Mouse (Mus musculus): ENCODE results near the gene Pdx1. TPM values are rescaled to one million over a fixed set of nuclear protein-coding genes. Genes with fewer than 3 reads are reported as not detected.

The Pdx1 gene
- polyA plus RNA-seq, 1 experiment, result not detected

- no peaks in the 10 kb centered on the region for H3K36me3 ChIP-seq (ENCODE audit: control insufficient read depth, insufficient read depth)
- peaks cover 98% of the 10 kb centered on the region for H3K27me3 ChIP-seq (ENCODE audit: control insufficient read depth, insufficient read depth, insufficient read length)
- no peaks in the 10 kb centered on the region for H3K79me2 ChIP-seq (ENCODE audit: control insufficient read depth, insufficient read depth)
- H3K79me3 ChIP-seq (ENCODE audit: low read depth), result no peaks in the 10 kb centered on the region
- TF ChIP-seq MAX (IDR thresholded peaks at IDR 0.05) (no peak), CTCF (IDR thresholded peaks at IDR 0.05; ENCODE audit: control insufficient read depth, insufficient read depth, insufficient read length) (no peak), MYOG (IDR thresholded peaks at IDR 0.05; ENCODE audit: control insufficient read depth, extremely low read depth, insufficient read length) (no peak), FOSL1 (IDR thresholded peaks at IDR 0.05; ENCODE audit: insufficient read depth, low read length, poor library complexity, severe bottlenecking) (no peak), CEBPB (IDR thresholded peaks at IDR 0.05; ENCODE audit: low read depth) (no peak), USF1 (IDR thresholded peaks at IDR 0.05; ENCODE audit: low read depth) (no peak), MYOD1 (IDR thresholded peaks at IDR 0.05; ENCODE audit: control insufficient read depth, insufficient read length, low read depth) (no peak)
- H3ac ChIP-seq (ENCODE audit: control insufficient read depth, insufficient read length, low read depth), result no peak overlapping the region
- no peak overlapping the region for H3K4me3 ChIP-seq (ENCODE audit: insufficient read depth, poor library complexity, severe bottlenecking)
Measured at GRCm38 (mm10) chr5:147304276-147305155, 34.8 kb downstream of the Pdx1 start.

- Histone ChIP-seq H3K79me3 (ENCODE audit: low read depth) (no peaks in the 10 kb centered on the region), H3K79me2 (ENCODE audit: control insufficient read depth, insufficient read depth) (no peaks in the 10 kb centered on the region), H3ac (ENCODE audit: control insufficient read depth, insufficient read length, low read depth) (no peak overlapping the region), H3K4me3 (ENCODE audit: insufficient read depth, poor library complexity, severe bottlenecking) (no peak overlapping the region), H3K36me3 (ENCODE audit: control insufficient read depth, insufficient read depth) (no peaks in the 10 kb centered on the region), H3K27me3 (ENCODE audit: control insufficient read depth, insufficient read depth, insufficient read length) (peaks cover 96% of the 10 kb centered on the region)
- no peak for TF ChIP-seq CEBPB (IDR thresholded peaks at IDR 0.05; ENCODE audit: low read depth)
- TF ChIP-seq MYOD1 (IDR thresholded peaks at IDR 0.05; ENCODE audit: control insufficient read depth, insufficient read length, low read depth), result no peak
- TF ChIP-seq MYOG (IDR thresholded peaks at IDR 0.05; ENCODE audit: control insufficient read depth, extremely low read depth, insufficient read length), result no peak
- TF ChIP-seq CTCF (IDR thresholded peaks at IDR 0.05; ENCODE audit: control insufficient read depth, insufficient read depth, insufficient read length), result no peak
- TF ChIP-seq USF1 (IDR thresholded peaks at IDR 0.05; ENCODE audit: low read depth), result no peak
- no peak for TF ChIP-seq FOSL1 (IDR thresholded peaks at IDR 0.05; ENCODE audit: insufficient read depth, low read length, poor library complexity, severe bottlenecking)
- no peak for TF ChIP-seq MAX (IDR thresholded peaks at IDR 0.05)
Measured at GRCm38 (mm10) chr5:147305166-147305565, 35.4 kb downstream of the Pdx1 start.

GRCm38 (mm10) chr5:147305856-147306637, 36.3 kb downstream of the Pdx1 start:
- H3K79me3 ChIP-seq (ENCODE audit: low read depth), result no peaks in the 10 kb centered on the region
- TF ChIP-seq FOSL1 (IDR thresholded peaks at IDR 0.05; ENCODE audit: insufficient read depth, low read length, poor library complexity, severe bottlenecking) (no peak), USF1 (IDR thresholded peaks at IDR 0.05; ENCODE audit: low read depth) (no peak), CEBPB (IDR thresholded peaks at IDR 0.05; ENCODE audit: low read depth) (no peak), MYOG (IDR thresholded peaks at IDR 0.05; ENCODE audit: control insufficient read depth, extremely low read depth, insufficient read length) (no peak), MYOD1 (IDR thresholded peaks at IDR 0.05; ENCODE audit: control insufficient read depth, insufficient read length, low read depth) (no peak), CTCF (IDR thresholded peaks at IDR 0.05; ENCODE audit: control insufficient read depth, insufficient read depth, insufficient read length) (no peak), MAX (IDR thresholded peaks at IDR 0.05) (no peak)
- no peak overlapping the region for H3ac ChIP-seq (ENCODE audit: control insufficient read depth, insufficient read length, low read depth)
- peaks cover 93% of the 10 kb centered on the region for H3K27me3 ChIP-seq (ENCODE audit: control insufficient read depth, insufficient read depth, insufficient read length)
- no peaks in the 10 kb centered on the region for H3K79me2 ChIP-seq (ENCODE audit: control insufficient read depth, insufficient read depth)
- H3K4me3 ChIP-seq (ENCODE audit: insufficient read depth, poor library complexity, severe bottlenecking), result no peak overlapping the region
- no peaks in the 10 kb centered on the region for H3K36me3 ChIP-seq (ENCODE audit: control insufficient read depth, insufficient read depth)

- Histone ChIP-seq H3K27me3 (ENCODE audit: control insufficient read depth, insufficient read depth, insufficient read length) (peaks cover 86% of the 10 kb centered on the region), H3K36me3 (ENCODE audit: control insufficient read depth, insufficient read depth) (no peaks in the 10 kb centered on the region), H3K79me3 (ENCODE audit: low read depth) (no peaks in the 10 kb centered on the region), H3K79me2 (ENCODE audit: control insufficient read depth, insufficient read depth) (no peaks in the 10 kb centered on the region), H3K4me3 (ENCODE audit: insufficient read depth, poor library complexity, severe bottlenecking) (no peak within 1 kb of the TSS), H3ac (ENCODE audit: control insufficient read depth, insufficient read length, low read depth) (no peak within 1 kb of the TSS)
- TF ChIP-seq MYOD1 (IDR thresholded peaks at IDR 0.05; ENCODE audit: control insufficient read depth, insufficient read length, low read depth) (no peak), MAX (IDR thresholded peaks at IDR 0.05) (no peak)
Measured at GRCm38 (mm10) chr5:147306638-147307397, 37.1 kb downstream of the Pdx1 start, which contains the start of gene Cdx2. Gene Cdx2, minus strand, starts transcription at chr5:147307270.

- TF ChIP-seq MYOG (IDR thresholded peaks at IDR 0.05; ENCODE audit: control insufficient read depth, extremely low read depth, insufficient read length) (no peak), MYOD1 (IDR thresholded peaks at IDR 0.05; ENCODE audit: control insufficient read depth, insufficient read length, low read depth) (no peak), CEBPB (IDR thresholded peaks at IDR 0.05; ENCODE audit: low read depth) (no peak)
- Histone ChIP-seq H3K27me3 (ENCODE audit: control insufficient read depth, insufficient read depth, insufficient read length) (peaks cover 80% of the 10 kb centered on the region), H3K79me2 (ENCODE audit: control insufficient read depth, insufficient read depth) (no peaks in the 10 kb centered on the region), H3ac (ENCODE audit: control insufficient read depth, insufficient read length, low read depth) (no peak overlapping the region), H3K79me3 (ENCODE audit: low read depth) (no peaks in the 10 kb centered on the region), H3K4me3 (ENCODE audit: insufficient read depth, poor library complexity, severe bottlenecking) (no peak overlapping the region), H3K36me3 (ENCODE audit: control insufficient read depth, insufficient read depth) (no peaks in the 10 kb centered on the region)
Measured at GRCm38 (mm10) chr5:147307398-147307785, 37.6 kb downstream of the Pdx1 start.
